Mouse (Mus musculus) neural tube, embryonic 15.5 days (tissue): ENCODE results near the gene Olfr1390. TPM values are rescaled to one million over a fixed set of nuclear protein-coding genes. Genes with fewer than 3 reads are reported as not detected.
"Not testable (repeated sequence)": the region's sequence is repeated elsewhere in the genome, so short reads cannot be mapped to it uniquely, and the experiment has no call there.

Source experiments
- ATAC-seq: fragments of 200-750 bp; cut with Nextera tagmentation; 2 replicates; pipeline ENCODE4 v1.8.0; 2017; ENCODE audit warnings: mild to moderate bottlenecking, moderate TSS enrichment, moderate library complexity; ENCODE audit not compliant: low FRiP score
- H3K27ac ChIP-seq: fragments of 300-500 bp; sonication (generic); replicated peaks from 2 replicates; pipeline ENCODE4 v1.5.1; 2015; ENCODE audit warnings: mild to moderate bottlenecking, inconsistent platforms
- H3K27me3 ChIP-seq: fragments of 300-500 bp; sonication (generic); replicated peaks from 2 replicates; pipeline ENCODE4 v1.6.1; 2015; ENCODE audit warnings: inconsistent platforms
- H3K36me3 ChIP-seq: fragments of 300-500 bp; sonication (generic); 2 replicates; pipeline ENCODE4 v1.6.1; 2015; ENCODE audit warnings: inconsistent platforms
- H3K4me1 ChIP-seq: fragments of 300-500 bp; sonication (generic); 2 replicates; pipeline ENCODE4 v1.6.1; 2015; ENCODE audit warnings: inconsistent platforms
- H3K4me2 ChIP-seq: fragments of 300-500 bp; sonication (generic); 2 replicates; pipeline ENCODE4 v1.6.1; 2015; ENCODE audit warnings: inconsistent platforms, mild to moderate bottlenecking, moderate library complexity
- H3K4me3 ChIP-seq: fragments of 300-500 bp; sonication (generic); replicated peaks from 2 replicates; pipeline ENCODE4 v1.5.1; 2015; ENCODE audit warnings: mild to moderate bottlenecking, inconsistent platforms
- H3K9ac ChIP-seq: fragments of 300-500 bp; sonication (generic); replicated peaks from 2 replicates; pipeline ENCODE4 v1.6.1; 2015; ENCODE audit warnings: mild to moderate bottlenecking, inconsistent platforms
- H3K9me3 ChIP-seq: fragments of 300-500 bp; sonication (generic); replicated peaks from 2 replicates; pipeline ENCODE4 v1.6.1; 2016; ENCODE audit warnings: inconsistent platforms
- WGBS: fragments of 180-500 bp; shearing (Covaris S2); methylation state at CpG from one replicate; pipeline ENCODE4 v1.1.7; 2015; ENCODE audit warnings: mixed read lengths; 5-methylcytosine and 5-hydroxymethylcytosine counted together
- polyA plus RNA-seq: library from polyadenylated mRNA; unstranded; fragments of >200 nt; fragmentation: Nextera tagmentation; extraction: Ambion mirVana; gene quantifications from 2 replicates; pipeline ENCODE4 v1.2.1, GENCODE M21; 2015

The Olfr1390 gene
- polyA plus RNA-seq, result not detected in 2 replicates

- H3K4me1 ChIP-seq, result no peaks in the 10 kb centered on the region
- no peak within 1 kb of the TSS for H3K4me3 ChIP-seq
- no peak within 1 kb of the TSS for H3K27ac ChIP-seq
- no peak within 1 kb of the TSS for H3K9ac ChIP-seq
- H3K27me3 ChIP-seq, result no peaks in the 10 kb centered on the region
- H3K36me3 ChIP-seq, result no peaks in the 10 kb centered on the region
- no peak within 1 kb of the TSS for H3K4me2 ChIP-seq
- no peak for ATAC-seq
- no peaks in the 10 kb centered on the region for H3K9me3 ChIP-seq
- WGBS, result 91% methylated on average over 1 of the region's 1 CpGs
Measured at GRCm38 (mm10) chr11:49334888-49335287, at the start of gene Olfr1390. Gene Olfr1390, plus strand, starts transcription at chr11:49335188.

DNA sequence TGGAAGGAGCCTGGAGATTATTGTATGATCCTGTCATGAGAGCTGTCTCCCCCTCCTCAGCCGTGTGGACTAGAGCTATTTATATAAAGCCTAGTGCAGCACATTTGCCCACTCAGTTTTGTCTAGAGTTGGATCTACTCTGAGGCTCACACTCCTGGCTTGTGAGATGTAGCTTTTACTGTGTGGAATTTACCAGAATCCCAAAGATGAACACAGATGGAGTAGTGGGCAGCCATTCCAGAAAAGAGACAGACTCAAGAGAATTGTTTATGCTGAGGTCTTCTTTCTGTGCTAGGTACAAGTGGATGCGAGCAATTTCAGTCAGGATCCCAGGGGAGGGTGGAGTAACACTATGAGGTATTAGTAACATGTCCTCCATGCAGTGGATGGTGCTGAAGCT lies 47.7 kb upstream of the Olfr1390 start:
- Histone ChIP-seq H3K4me2 (no peak overlapping the region), H3K27me3 (no peaks in the 10 kb centered on the region), H3K9me3 (no peaks in the 10 kb centered on the region), H3K4me1 (no peaks in the 10 kb centered on the region), H3K4me3 (no peak overlapping the region), H3K27ac (no peak overlapping the region), H3K36me3 (no peaks in the 10 kb centered on the region), H3K9ac (no peak overlapping the region)
- ATAC-seq, result no peak
- WGBS, result 85% methylated on average over 2 of the region's 2 CpGs

DNA sequence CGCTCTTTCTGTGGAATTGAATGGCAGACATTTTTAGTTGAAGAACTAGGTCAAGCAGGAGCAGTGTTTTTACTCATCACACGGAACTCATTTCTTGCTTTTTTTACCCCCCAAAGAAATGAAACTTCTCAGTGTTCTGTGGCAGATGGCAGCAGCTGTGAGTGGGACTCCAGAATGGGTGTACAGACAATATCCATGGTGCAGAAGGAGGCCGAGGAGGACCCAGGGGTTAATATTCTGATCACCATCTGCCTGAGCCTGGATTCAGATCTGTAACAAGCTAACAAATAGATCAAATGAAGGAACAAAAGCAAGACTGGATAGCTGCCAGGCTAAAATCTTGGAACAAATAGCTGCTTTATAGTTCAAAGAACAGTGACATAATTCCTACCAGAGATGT lies 42.2 kb upstream of the Olfr1390 start:
- WGBS, result 66% methylated on average over 3 of the region's 3 CpGs
- no peak overlapping the region for H3K9ac ChIP-seq

DNA sequence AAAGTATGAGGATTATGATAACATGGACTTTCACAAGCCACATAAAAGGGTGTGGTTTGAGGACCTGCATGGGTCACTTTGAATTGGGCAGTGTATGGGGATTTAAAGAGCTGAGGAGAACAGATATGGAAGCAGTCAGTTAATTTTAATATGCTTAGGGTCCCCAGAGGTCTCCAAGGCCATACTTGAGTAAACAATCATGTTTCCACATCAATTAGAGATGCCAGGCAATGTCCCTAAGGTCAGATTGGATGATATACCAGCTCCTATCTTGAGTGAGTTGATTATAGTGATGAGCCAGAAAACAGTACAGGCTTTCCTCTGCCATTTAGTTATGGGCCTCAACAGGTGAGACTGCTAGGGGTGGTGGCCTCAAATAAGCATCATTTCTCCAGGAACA lies 30.5 kb upstream of the Olfr1390 start, which contains the start of gene Olfr10:
TSS of gene Olfr10 (plus strand) at position 301 of the 400 bp plus-strand sequence.
- no peak for ATAC-seq
- H3K9ac ChIP-seq, result no peak within 1 kb of the TSS
- no peak within 1 kb of the TSS for H3K4me3 ChIP-seq
- H3K9me3 ChIP-seq, result no peaks in the 10 kb centered on the region
- no peak within 1 kb of the TSS for H3K27ac ChIP-seq
- no peak within 1 kb of the TSS for H3K4me2 ChIP-seq
- H3K36me3 ChIP-seq, result no peaks in the 10 kb centered on the region
- no peaks in the 10 kb centered on the region for H3K27me3 ChIP-seq
- no peaks in the 10 kb centered on the region for H3K4me1 ChIP-seq

More for the DNA sequence above, 42.2 kb upstream of the Olfr1390 start:
- no peaks in the 10 kb centered on the region for H3K27me3 ChIP-seq
- H3K9me3 ChIP-seq, result no peaks in the 10 kb centered on the region
- H3K4me1 ChIP-seq, result no peaks in the 10 kb centered on the region
- H3K4me3 ChIP-seq, result no peak overlapping the region
- no peak overlapping the region for H3K4me2 ChIP-seq
- ATAC-seq, result no peak
- no peak overlapping the region for H3K27ac ChIP-seq
- H3K36me3 ChIP-seq, result no peaks in the 10 kb centered on the region

DNA sequence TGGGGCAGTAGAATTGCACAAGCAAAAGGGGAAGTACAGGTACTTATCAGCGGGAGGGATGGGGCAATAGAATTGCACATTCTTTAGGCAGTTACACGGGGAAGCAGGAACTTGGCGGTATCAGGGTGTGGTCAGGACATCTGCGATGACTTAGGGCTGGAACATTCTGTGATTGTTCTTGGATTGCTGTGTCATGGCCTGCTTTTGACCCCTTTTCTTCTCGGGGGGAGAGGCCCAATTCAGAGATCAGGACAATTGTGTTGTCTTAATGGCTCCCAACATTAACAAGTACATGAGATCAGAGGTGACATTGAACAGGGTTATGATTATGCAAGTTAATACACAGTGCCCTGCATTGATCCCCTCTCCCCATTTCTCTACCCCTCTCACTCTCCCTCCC lies 26.4 kb upstream of the Olfr1390 start:
- H3K4me2 ChIP-seq, H3K27ac ChIP-seq, H3K36me3 ChIP-seq, ATAC-seq, H3K4me1 ChIP-seq, H3K27me3 ChIP-seq, H3K9ac ChIP-seq, H3K9me3 ChIP-seq, H3K4me3 ChIP-seq: not testable (repeated sequence)
- 85% methylated on average over 5 of the region's 5 CpGs for WGBS

GRCm38 (mm10) chr11:49322442-49322841 lies 12.5 kb upstream of the Olfr1390 start, which contains the start of gene Olfr1391:
Gene Olfr1391, plus strand, starts transcription at chr11:49322742.
- no peaks in the 10 kb centered on the region for H3K4me1 ChIP-seq
- 89% methylated on average over 2 of the region's 2 CpGs for WGBS
- no peaks in the 10 kb centered on the region for H3K9me3 ChIP-seq
- H3K36me3 ChIP-seq, result no peaks in the 10 kb centered on the region
- H3K27ac ChIP-seq, result no peak within 1 kb of the TSS
- no peaks in the 10 kb centered on the region for H3K27me3 ChIP-seq
- ATAC-seq, result no peak
- H3K4me2 ChIP-seq, result no peak within 1 kb of the TSS
- H3K9ac ChIP-seq, result no peak within 1 kb of the TSS
- no peak within 1 kb of the TSS for H3K4me3 ChIP-seq

GRCm38 (mm10) chr11:49326726-49327125 lies 8.3 kb upstream of the Olfr1390 start:
- Histone ChIP-seq H3K36me3 (no peaks in the 10 kb centered on the region), H3K4me3 (no peak overlapping the region), H3K9me3 (no peaks in the 10 kb centered on the region), H3K27ac (no peak overlapping the region), H3K4me1 (no peaks in the 10 kb centered on the region), H3K9ac (no peak overlapping the region), H3K4me2 (no peak overlapping the region), H3K27me3 (no peaks in the 10 kb centered on the region)
- no peak for ATAC-seq
- 93% methylated on average over 3 of the region's 3 CpGs for WGBS

DNA sequence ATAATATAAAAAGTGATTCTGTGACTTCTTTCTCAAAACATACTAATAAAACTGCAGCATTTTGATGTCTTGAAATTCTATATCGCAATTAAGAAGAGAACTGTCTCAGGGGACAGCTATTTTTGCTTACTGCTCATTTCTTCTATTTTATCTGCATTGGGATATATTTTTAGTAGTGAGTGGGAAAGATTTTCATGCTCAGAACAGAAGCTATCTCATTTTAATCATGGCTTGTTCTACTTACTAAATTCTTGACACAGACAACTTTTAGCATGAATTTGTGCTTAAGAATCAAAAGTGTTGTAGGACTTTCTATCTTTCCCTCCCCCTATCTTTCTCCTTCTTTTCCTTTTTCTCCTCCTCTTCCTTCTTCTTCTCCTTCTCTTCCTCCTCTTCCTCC lies 5.3 kb upstream of the Olfr1390 start:
- no peak for ATAC-seq

DNA sequence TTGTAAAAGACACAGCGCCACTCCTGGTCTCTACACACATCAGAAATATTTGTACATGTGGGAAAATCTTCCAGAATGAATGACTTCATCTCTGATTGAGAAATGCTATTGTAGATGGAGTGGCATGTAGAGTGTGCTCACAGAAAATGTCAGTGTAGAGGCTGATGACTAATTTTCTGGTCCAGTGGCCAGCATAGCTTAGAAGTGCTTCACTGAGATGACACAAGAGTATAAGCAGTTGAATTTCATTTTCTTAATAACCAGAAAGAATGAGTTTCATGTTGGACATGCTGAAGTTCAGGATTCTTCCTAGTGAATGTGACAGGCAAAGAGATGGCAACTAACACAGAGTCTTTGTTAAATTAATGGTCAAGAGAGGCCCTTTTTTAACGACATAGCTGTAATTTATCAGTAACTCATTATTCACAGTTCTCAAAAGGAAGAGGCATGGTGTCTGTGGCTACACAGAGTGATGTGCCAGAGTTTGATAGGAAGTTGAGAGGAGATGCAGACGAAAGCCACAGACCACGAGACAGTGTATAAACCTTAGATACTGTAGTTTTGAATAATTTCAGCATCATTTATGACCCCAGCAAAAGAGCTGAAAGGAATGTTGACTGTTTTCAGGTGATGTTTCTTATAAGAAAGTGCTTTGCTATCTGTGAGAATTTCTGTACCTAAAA lies 2.3 kb downstream of the Olfr1390 start:
- Histone ChIP-seq H3K4me3 (no peak overlapping the region), H3K4me2 (no peak overlapping the region), H3K27me3 (no peaks in the 10 kb centered on the region), H3K9me3 (no peaks in the 10 kb centered on the region), H3K4me1 (no peaks in the 10 kb centered on the region), H3K9ac (no peak overlapping the region), H3K27ac (no peak overlapping the region), H3K36me3 (no peaks in the 10 kb centered on the region)
- ATAC-seq, result no peak
- WGBS, result 70% methylated on average over 4 of the region's 4 CpGs

More for the DNA sequence above, 5.3 kb upstream of the Olfr1390 start:
- Histone ChIP-seq H3K4me1 (no peaks in the 10 kb centered on the region), H3K27me3 (no peaks in the 10 kb centered on the region), H3K9ac (no peak overlapping the region), H3K9me3 (no peaks in the 10 kb centered on the region), H3K4me3 (no peak overlapping the region), H3K27ac (no peak overlapping the region), H3K36me3 (no peaks in the 10 kb centered on the region), H3K4me2 (no peak overlapping the region)
- 71% methylated on average over 1 of the region's 1 CpGs for WGBS

DNA sequence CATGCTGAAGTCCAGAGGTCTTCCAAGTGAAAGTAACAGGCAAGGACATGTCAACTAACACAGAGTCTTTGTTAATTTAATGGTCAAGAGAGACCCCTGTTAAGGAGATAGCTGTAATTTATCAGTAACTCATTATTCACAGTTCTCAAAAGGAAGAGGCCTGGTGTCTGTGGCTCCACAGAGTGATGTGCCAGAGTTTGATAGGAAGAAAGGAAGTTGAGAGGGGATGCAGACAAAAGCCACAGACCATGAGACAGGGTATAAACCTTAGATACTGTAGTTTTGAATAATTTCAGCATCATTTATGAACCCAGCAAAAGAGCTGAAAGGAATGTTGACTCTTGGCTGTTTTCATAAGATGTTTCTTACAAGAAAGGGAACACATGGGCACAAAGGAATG lies 48.1 kb downstream of the Olfr1390 start:
- H3K4me1 ChIP-seq, result no peaks in the 10 kb centered on the region
- no peak overlapping the region for H3K9ac ChIP-seq
- no peaks in the 10 kb centered on the region for H3K9me3 ChIP-seq
- no peak overlapping the region for H3K4me2 ChIP-seq
- no peak for ATAC-seq
- H3K36me3 ChIP-seq, result no peaks in the 10 kb centered on the region
- H3K4me3 ChIP-seq, result no peak overlapping the region
- H3K27ac ChIP-seq, result no peak overlapping the region
- no peaks in the 10 kb centered on the region for H3K27me3 ChIP-seq

GRCm38 (mm10) chr11:49386118-49386517 lies 51.1 kb downstream of the Olfr1390 start:
- H3K4me2 ChIP-seq, H3K4me1 ChIP-seq, ATAC-seq, H3K36me3 ChIP-seq, H3K27ac ChIP-seq, H3K4me3 ChIP-seq, H3K9me3 ChIP-seq, H3K27me3 ChIP-seq, H3K9ac ChIP-seq: not testable (repeated sequence)
- WGBS, result 97% methylated on average over 7 of the region's 7 CpGs
